Mouse (Mus musculus): ENCODE results near the gene Olfr320.

Gene Olfr320

DNA sequence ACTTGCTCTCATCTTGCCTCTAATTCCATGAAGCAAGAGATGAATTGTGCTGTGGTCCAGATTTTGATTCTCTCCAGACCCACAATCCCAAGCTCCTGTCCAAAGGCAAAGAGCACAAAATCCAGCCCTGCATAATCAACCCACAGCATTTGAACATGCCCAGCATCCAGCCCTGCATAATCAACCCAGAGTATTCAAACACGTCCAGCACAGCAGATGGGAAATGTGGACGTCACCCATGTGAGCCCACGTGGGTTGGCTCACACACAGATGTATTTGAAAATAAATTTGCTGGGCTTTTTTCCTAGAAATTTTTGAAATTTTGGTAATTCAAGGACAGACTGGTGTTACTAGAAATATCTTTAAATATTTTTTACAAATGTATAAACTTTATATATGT lies 52.5 kb downstream of the Olfr320 start:
- H3K4me3 ChIP-seq (replicated peaks; ENCODE audit: low read length), result no peak overlapping the region
- H3K9me3 ChIP-seq (ENCODE audit: low read length), result no peaks in the 10 kb centered on the region
- peaks cover 2% of the 10 kb centered on the region; the same call in 1 of the 2 replicates for H3K4me1 ChIP-seq (replicated peaks; ENCODE audit: low read depth, low read length)
- no peaks in the 10 kb centered on the region for H3K27me3 ChIP-seq (ENCODE audit: insufficient read depth, low read length)
- TF ChIP-seq CTCF (conservative IDR thresholded peaks at IDR 0.05; ENCODE audit: low read length) (no peak), NANOG (IDR thresholded peaks at IDR 0.05; ENCODE audit: borderline replicate concordance, low read length) (no peak), POU5F1 (IDR thresholded peaks at IDR 0.05; ENCODE audit: borderline replicate concordance, low read length) (no peak)
- H3K36me3 ChIP-seq (ENCODE audit: insufficient read depth, low read length), result no peaks in the 10 kb centered on the region
